Mouse (Mus musculus) C2C12 (cell line): ENCODE results near the gene Gm36028.

Experiments used
- CTCF ChIP-seq: IDR thresholded peaks from one replicate; pipeline ENCODE4 v1.5.1; 2011; ENCODE audit not compliant: control insufficient read depth, insufficient read depth, insufficient read length
- MYOD1 ChIP-seq: IDR thresholded peaks from one replicate; pipeline ENCODE4 v1.6.1; 2011; ENCODE audit warnings: low read depth; ENCODE audit not compliant: control insufficient read depth, insufficient read length
- MYOG ChIP-seq: IDR thresholded peaks from one replicate; pipeline ENCODE4 v1.6.1; 2011; ENCODE audit not compliant: control insufficient read depth, insufficient read length; ENCODE audit errors: extremely low read depth

DNA sequence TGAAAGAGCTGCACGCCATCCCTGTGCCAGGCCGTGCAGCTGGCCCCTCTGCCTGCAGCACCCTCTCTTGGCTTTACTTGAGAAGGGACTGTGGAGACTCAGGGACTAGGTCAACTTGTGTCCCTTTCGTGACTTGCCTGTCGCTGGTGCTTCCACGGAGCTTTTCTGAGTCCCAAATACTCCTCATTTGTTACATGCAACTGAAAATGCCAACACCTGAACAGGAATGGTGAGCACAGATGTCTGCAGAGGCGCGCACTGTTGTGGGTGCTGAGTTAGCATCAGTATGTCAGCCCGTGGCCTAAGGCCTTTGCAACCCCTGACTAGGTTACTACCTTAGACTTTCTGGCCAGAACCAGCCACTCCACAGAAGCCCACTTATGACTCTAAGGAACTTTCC lies 49.1 kb downstream of the Gm36028 start:
- TF ChIP-seq CTCF (no peak), MYOD1 (no peak), MYOG (no peak)
